Mouse (Mus musculus): ENCODE measurements at regions not wholly inside any gene's neighbourhood (a gene's known extent, or its start where the extent isn't known, plus 50 kb on each side); places are given as distances from the start of the nearest gene placed in this dataset.
"Not testable (repeated sequence)": the region's sequence is repeated elsewhere in the genome, so short reads cannot be mapped to it uniquely, and the experiment has no call there.

DNA sequence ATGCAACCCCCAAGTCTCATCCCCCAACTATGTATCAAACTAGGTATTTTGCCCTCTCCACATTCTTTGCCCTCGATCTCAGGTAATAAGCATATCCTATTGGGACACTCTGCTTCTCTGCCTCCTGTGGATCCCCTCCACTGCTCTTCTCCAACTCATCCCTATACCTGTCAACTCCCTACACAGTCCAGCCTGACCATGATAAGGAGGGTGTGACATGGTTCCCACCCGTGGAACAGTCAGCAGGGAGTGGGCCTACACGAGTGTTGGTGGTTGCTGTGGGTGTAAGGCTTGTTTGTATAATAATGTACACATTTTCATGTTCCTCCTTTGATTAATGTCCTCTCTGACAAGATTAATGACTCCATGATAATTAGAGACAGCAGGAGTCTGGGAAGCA is 1199.0 kb downstream of the 9330182O14Rik start:
- no peak overlapping the region for H3K4me3 ChIP-seq (replicated peaks; ENCODE audit: extremely low read depth, low read depth, low read length)
- H3K4me1 ChIP-seq (ENCODE audit: control insufficient read depth, insufficient read depth, low read length): no peaks in the 10 kb centered on the region
- DNase-seq: no peak
- 69% methylated on average over 3 of the region's 3 CpGs for WGBS
- TF ChIP-seq CTCF (IDR thresholded peaks at IDR 0.05; ENCODE audit: insufficient read depth, low read length) (no peak), POLR2A (IDR thresholded peaks at IDR 0.05; ENCODE audit: borderline replicate concordance, extremely low read depth, low read depth, low read length) (no peak)

DNA sequence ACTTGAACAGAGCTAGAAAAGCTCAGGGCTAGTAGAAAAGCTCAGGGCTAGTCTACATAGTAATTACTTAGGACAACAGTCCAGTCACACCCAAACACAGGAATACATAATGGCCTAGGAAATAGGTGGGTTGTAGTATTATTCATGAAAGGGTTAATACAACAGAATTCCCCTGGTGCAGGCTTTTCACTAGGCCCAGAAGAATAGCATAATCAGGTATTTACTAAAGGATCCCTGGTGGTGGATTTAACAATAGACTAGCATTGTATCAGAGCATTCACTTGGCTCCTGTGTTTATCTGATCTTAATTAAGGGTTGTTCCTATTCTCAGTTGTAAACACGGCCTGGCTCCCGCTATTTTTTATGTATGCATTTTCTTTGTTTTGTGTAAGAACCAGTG is 1206.5 kb downstream of the 9330182O14Rik start:
- H3K4me3 ChIP-seq (replicated peaks; ENCODE audit: extremely low read depth, low read depth, low read length); H3K4me1 ChIP-seq (ENCODE audit: control insufficient read depth, insufficient read depth, low read length); DNase-seq: not testable (repeated sequence)
- WGBS: 86% methylated on average over 2 of the region's 2 CpGs

DNA sequence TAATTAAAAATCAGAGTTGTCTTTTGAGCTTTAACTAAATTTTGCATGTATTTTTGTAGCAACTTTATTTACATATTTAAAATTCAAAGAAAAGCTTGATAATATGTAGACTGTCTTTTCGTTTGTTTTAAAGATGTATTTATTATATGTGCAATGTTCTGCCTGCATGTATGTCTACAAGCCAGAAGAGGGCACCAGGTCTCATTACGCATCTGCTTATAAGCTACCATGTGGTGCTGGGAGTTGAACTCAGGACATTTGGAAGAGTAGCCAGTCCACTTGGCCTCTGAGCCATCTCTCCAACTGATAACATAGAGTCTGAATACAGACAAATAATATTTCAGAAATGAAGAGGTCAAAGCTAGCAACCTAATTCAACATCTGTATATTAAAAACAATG is 1211.4 kb downstream of the 9330182O14Rik start:
- TF ChIP-seq POLR2A (IDR thresholded peaks at IDR 0.05; ENCODE audit: borderline replicate concordance, extremely low read depth, low read depth, low read length) (no peak), CTCF (IDR thresholded peaks at IDR 0.05; ENCODE audit: insufficient read depth, low read length) (no peak)
- Histone ChIP-seq H3K4me3 (replicated peaks; ENCODE audit: extremely low read depth, low read depth, low read length) (no peak overlapping the region), H3K4me1 (ENCODE audit: control insufficient read depth, insufficient read depth, low read length) (no peaks in the 10 kb centered on the region)
- 84% methylated on average over 2 of the region's 2 CpGs for WGBS
- no peak for DNase-seq

DNA sequence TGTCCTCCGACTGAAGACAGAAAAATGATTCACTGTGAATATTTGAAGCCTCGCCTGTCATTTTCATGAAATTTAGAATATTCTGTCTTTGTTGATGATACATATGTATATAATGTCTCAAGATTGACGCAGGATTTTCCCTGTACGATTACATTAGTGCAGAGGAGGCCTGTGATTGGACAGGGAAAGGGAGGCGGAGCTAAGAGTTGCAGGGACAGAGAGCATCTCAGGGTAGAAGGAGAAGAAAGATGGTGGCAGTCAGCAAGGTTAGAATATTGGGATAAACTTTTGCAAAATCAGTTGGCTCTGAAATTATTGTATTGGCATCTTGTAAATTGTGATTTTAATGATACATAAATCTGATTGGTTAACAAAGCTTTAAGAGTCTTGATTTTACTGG is 1213.1 kb downstream of the 9330182O14Rik start:
- DNase-seq: no peak
- Histone ChIP-seq H3K4me3 (replicated peaks; ENCODE audit: extremely low read depth, low read depth, low read length) (no peak overlapping the region), H3K4me1 (ENCODE audit: control insufficient read depth, insufficient read depth, low read length) (no peaks in the 10 kb centered on the region)
- TF ChIP-seq POLR2A (IDR thresholded peaks at IDR 0.05; ENCODE audit: borderline replicate concordance, extremely low read depth, low read depth, low read length): no peak
- no peak for TF ChIP-seq CTCF (IDR thresholded peaks at IDR 0.05; ENCODE audit: insufficient read depth, low read length)
- WGBS: 85% methylated on average over 5 of the region's 5 CpGs

DNA sequence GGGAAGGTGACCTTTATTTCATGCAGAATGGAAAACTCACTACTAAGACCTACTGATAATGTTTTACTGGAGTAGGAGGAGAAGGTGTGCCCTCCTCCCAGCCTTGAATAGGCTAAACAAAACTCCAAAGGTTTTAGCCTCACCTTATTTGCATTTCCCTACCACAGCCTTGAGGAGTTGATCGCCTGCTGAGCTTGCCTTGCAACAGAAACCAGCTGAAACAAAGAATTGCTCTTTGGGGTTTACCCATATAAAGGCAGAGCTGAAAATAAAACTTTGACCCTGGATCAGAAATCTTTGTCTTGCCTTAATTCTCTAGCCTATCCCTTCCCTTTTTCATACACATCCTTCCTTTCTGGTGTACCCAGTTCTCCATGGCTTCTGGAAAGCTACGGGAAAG is 1218.0 kb downstream of the 9330182O14Rik start:
- DNase-seq: no peak
- no peak overlapping the region for H3K4me3 ChIP-seq (replicated peaks; ENCODE audit: extremely low read depth, low read depth, low read length)
- no peak for TF ChIP-seq CTCF (IDR thresholded peaks at IDR 0.05; ENCODE audit: insufficient read depth, low read length)
- no peak for TF ChIP-seq POLR2A (IDR thresholded peaks at IDR 0.05; ENCODE audit: borderline replicate concordance, extremely low read depth, low read depth, low read length)
- no peaks in the 10 kb centered on the region for H3K4me1 ChIP-seq (ENCODE audit: control insufficient read depth, insufficient read depth, low read length)
- WGBS: 73% methylated on average over 2 of the region's 2 CpGs

DNA sequence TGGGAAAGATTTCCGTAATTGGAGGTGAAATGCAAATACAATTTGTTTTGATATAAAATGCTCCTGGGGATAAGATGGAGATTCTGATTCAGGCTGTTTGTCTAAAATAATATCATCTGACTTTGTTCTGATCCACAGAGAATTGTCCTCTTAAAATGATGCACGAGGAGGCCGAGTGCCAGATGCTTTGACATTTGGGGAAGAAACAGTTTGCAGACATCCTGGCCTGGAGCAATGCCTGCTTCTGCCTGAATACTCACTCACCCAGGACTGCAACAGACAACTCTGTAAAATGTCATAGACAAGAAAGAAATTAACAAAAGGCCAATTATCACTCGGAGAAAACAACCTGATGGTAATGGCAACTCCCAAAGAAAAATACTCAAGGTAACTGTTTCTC is 1225.1 kb downstream of the 9330182O14Rik start:
- TF ChIP-seq POLR2A (IDR thresholded peaks at IDR 0.05; ENCODE audit: borderline replicate concordance, extremely low read depth, low read depth, low read length) (no peak), CTCF (IDR thresholded peaks at IDR 0.05; ENCODE audit: insufficient read depth, low read length) (no peak)
- Histone ChIP-seq H3K4me3 (replicated peaks; ENCODE audit: extremely low read depth, low read depth, low read length) (no peak overlapping the region), H3K4me1 (ENCODE audit: control insufficient read depth, insufficient read depth, low read length) (no peaks in the 10 kb centered on the region)
- DNase-seq: no peak
- WGBS: 82% methylated on average over 4 of the region's 4 CpGs

DNA sequence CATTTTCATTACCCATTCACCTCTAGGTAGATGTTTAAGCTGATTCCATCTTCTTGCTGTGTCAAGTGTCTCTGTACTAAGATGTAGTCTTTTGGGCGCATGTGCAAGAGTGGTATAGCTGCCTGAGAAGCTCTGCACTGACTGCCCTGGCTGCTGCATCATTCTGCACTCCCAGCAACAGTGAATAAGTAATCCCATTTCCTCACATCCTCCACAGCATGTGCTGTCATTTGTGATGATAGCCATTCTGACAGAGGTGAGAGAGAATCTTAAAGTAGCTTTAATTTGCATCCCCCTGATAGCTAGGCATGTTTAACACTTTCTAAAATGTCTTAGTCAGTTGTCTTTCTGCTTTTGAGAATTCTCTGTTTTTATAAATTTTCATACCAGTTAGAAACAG is 1240.5 kb downstream of the 9330182O14Rik start:
- no peak for DNase-seq
- Histone ChIP-seq H3K4me3 (replicated peaks; ENCODE audit: extremely low read depth, low read depth, low read length) (no peak overlapping the region), H3K4me1 (ENCODE audit: control insufficient read depth, insufficient read depth, low read length) (no peaks in the 10 kb centered on the region)
- TF ChIP-seq POLR2A (IDR thresholded peaks at IDR 0.05; ENCODE audit: borderline replicate concordance, extremely low read depth, low read depth, low read length) (no peak), CTCF (IDR thresholded peaks at IDR 0.05; ENCODE audit: insufficient read depth, low read length) (no peak)
- 62% methylated on average over 1 of the region's 1 CpGs for WGBS

DNA sequence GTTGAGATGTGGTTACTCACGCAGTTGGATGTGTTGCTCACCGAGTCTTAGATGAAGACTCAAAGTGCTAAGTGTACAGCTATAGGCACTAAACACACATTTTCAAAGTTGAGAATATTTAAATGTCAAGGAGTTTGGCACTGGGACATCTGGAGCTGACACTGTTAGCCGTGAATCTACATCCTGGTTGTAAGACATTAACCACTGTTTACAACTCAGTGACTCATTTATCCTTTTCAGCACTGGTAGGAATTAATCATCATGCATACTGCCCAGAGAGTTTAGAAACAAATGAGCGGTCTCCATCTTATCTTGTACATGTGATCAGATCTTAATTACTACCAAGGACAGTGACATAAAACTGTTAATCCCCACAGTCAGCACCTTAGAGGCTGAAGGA is 1241.7 kb downstream of the 9330182O14Rik start:
- whole genome bisulfite sequencing: 65% methylated on average over 4 of the region's 4 CpGs
- no peak for DNase-seq
- Histone ChIP-seq H3K4me3 (replicated peaks; ENCODE audit: extremely low read depth, low read depth, low read length) (no peak overlapping the region), H3K4me1 (ENCODE audit: control insufficient read depth, insufficient read depth, low read length) (no peaks in the 10 kb centered on the region)
- TF ChIP-seq POLR2A (IDR thresholded peaks at IDR 0.05; ENCODE audit: borderline replicate concordance, extremely low read depth, low read depth, low read length) (no peak), CTCF (IDR thresholded peaks at IDR 0.05; ENCODE audit: insufficient read depth, low read length) (no peak)

DNA sequence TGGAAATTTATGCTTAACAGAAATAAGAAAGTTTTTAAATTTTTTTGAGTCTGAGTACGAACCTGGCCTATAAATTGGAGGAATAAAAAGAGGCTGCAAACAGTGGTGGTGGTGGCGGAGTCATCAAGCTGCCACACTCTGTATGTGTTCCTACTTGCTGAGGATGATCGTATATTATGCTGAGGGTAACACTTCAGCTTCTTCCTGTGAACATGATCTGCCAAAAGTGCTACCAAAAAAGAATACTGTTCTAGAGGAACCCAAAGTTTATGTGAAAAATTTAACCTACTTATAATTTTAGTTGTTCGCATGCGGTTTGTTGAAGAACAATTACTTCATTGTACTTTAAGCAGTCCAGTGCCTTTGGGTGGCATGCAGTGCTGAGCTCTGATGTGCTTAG is 1245.5 kb downstream of the 9330182O14Rik start:
- DNase-seq: no peak
- Histone ChIP-seq H3K4me1 (ENCODE audit: control insufficient read depth, insufficient read depth, low read length) (no peaks in the 10 kb centered on the region), H3K4me3 (replicated peaks; ENCODE audit: extremely low read depth, low read depth, low read length) (no peak overlapping the region)
- WGBS: 88% methylated on average over 5 of the region's 5 CpGs
- TF ChIP-seq POLR2A (IDR thresholded peaks at IDR 0.05; ENCODE audit: borderline replicate concordance, extremely low read depth, low read depth, low read length) (no peak), CTCF (IDR thresholded peaks at IDR 0.05; ENCODE audit: insufficient read depth, low read length) (no peak)

DNA sequence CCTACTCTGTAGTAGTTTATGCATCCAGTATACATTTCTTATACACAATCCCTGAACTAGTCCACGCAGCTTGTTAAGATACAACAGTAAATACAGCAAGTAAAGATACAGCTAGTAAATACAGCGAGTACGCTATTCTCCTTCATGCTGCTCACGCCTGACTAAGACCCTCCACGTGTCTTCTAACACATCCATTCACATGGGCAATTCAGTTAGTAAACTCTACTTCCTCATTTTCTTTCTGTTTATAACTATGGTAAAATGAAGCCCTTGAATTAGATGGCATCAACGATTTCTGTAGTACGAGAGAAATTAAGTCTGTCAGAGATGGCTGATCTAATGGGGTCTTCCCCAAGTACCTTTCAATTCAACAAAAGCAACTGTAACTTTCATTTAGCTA is 1246.3 kb downstream of the 9330182O14Rik start:
- no peak for TF ChIP-seq POLR2A (IDR thresholded peaks at IDR 0.05; ENCODE audit: borderline replicate concordance, extremely low read depth, low read depth, low read length)
- TF ChIP-seq CTCF (IDR thresholded peaks at IDR 0.05; ENCODE audit: insufficient read depth, low read length): no peak
- Histone ChIP-seq H3K4me1 (ENCODE audit: control insufficient read depth, insufficient read depth, low read length) (no peaks in the 10 kb centered on the region), H3K4me3 (replicated peaks; ENCODE audit: extremely low read depth, low read depth, low read length) (no peak overlapping the region)
- no peak for DNase-seq
- 88% methylated on average over 7 of the region's 7 CpGs for WGBS

DNA sequence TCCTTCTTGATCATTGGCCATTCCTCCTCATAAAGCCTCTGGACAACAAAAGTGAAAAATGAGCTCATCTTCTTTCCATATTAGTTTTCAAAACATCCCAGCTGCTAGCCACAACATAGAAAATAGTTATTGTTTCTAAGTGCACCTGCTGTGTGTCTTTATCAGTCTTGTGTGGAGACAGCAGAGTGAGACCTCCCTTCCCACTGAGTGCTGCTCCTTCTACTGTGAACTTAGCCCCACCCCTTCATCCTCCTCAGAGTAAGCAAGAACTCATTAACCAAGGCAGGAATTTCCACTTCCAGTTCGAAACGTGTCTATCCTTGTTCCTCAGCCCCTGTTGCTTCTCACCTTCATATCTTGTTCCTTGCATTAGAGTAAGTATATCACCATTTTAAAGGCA is 1256.5 kb downstream of the 9330182O14Rik start:
- H3K4me3 ChIP-seq (replicated peaks; ENCODE audit: extremely low read depth, low read depth, low read length): no peak overlapping the region
- WGBS: 24% methylated on average over 2 of the region's 2 CpGs
- no peaks in the 10 kb centered on the region for H3K4me1 ChIP-seq (ENCODE audit: control insufficient read depth, insufficient read depth, low read length)
- TF ChIP-seq POLR2A (IDR thresholded peaks at IDR 0.05; ENCODE audit: borderline replicate concordance, extremely low read depth, low read depth, low read length): no peak
- TF ChIP-seq CTCF (IDR thresholded peaks at IDR 0.05; ENCODE audit: insufficient read depth, low read length): no peak
- DNase-seq: no peak

All from lung, adult 2 months (tissue).